Mouse (Mus musculus) neural tube, embryonic 11.5 days (tissue): Measurements from ENCODE around the gene Wbp11. TPM values are rescaled to one million over a fixed set of nuclear protein-coding genes. Genes with fewer than 3 reads are reported as not detected.

Experiments
- ATAC-seq: fragments of 200-750 bp; cut with Nextera tagmentation; 2 replicates; pipeline ENCODE4 v1.8.0; 2017; ENCODE audit warnings: moderate number of reproducible peaks, mild to moderate bottlenecking, moderate TSS enrichment, moderate library complexity; ENCODE audit not compliant: insufficient read depth, low FRiP score, low TSS enrichment
- DNase-seq: peaks from one replicate; pipeline ENCODE4 v3.0.0-alpha.2; 2015; ENCODE audit warnings: low spot score
- H3K27ac ChIP-seq: fragments of 300-500 bp; sonication (generic); 2 replicates; pipeline ENCODE4 v1.5.1; 2014; ENCODE audit warnings: low read depth, mild to moderate bottlenecking, low read length
- H3K27me3 ChIP-seq: fragments of 300-500 bp; sonication (generic); 2 replicates; pipeline ENCODE4 v1.6.1; 2014; ENCODE audit warnings: mild to moderate bottlenecking, low read length, mixed read lengths; ENCODE audit not compliant: control insufficient read depth, insufficient read depth
- H3K36me3 ChIP-seq: fragments of 300-500 bp; sonication (generic); 2 replicates; pipeline ENCODE4 v1.6.1; 2014; ENCODE audit warnings: mild to moderate bottlenecking, low read length, moderate library complexity, mixed read lengths; ENCODE audit not compliant: control insufficient read depth, insufficient read depth
- H3K4me1 ChIP-seq: fragments of 300-500 bp; sonication (generic); 2 replicates; pipeline ENCODE4 v1.6.1; 2014; ENCODE audit warnings: low read length, mixed read lengths; ENCODE audit not compliant: control insufficient read depth, insufficient read depth
- H3K4me2 ChIP-seq: fragments of 300-500 bp; sonication (generic); 2 replicates; pipeline ENCODE4 v1.6.1; 2014; ENCODE audit warnings: low read depth, mild to moderate bottlenecking, moderate library complexity
- H3K4me3 ChIP-seq: fragments of 300-500 bp; sonication (generic); 2 replicates; pipeline ENCODE4 v1.5.1; 2014; ENCODE audit warnings: low read depth, low read length
- H3K9ac ChIP-seq: fragments of 300-500 bp; sonication (generic); 2 replicates; pipeline ENCODE4 v1.6.1; 2014; ENCODE audit warnings: mild to moderate bottlenecking, low read length
- H3K9me3 ChIP-seq: fragments of 300-500 bp; sonication (generic); 2 replicates; pipeline ENCODE4 v1.6.1; 2016; ENCODE audit warnings: low read length; ENCODE audit not compliant: control insufficient read depth
- WGBS: fragments of 180-500 bp; shearing (Covaris S2); extraction: QIAGEN DNeasy Blood & Tissue Kit; methylation state at CpG from one replicate; pipeline ENCODE4 v1.1.7; 2014; 5-methylcytosine and 5-hydroxymethylcytosine counted together
- polyA plus RNA-seq: library from polyadenylated mRNA; unstranded; fragments of >200 nt; fragmentation: Nextera tagmentation; extraction: Ambion mirVana; gene quantifications from 2 replicates; pipeline ENCODE4 v1.2.1, GENCODE M21; 2014

Wbp11 gene
- polyA plus RNA-seq, 1 experiment from 2014 or later: 150 TPM

DNA sequence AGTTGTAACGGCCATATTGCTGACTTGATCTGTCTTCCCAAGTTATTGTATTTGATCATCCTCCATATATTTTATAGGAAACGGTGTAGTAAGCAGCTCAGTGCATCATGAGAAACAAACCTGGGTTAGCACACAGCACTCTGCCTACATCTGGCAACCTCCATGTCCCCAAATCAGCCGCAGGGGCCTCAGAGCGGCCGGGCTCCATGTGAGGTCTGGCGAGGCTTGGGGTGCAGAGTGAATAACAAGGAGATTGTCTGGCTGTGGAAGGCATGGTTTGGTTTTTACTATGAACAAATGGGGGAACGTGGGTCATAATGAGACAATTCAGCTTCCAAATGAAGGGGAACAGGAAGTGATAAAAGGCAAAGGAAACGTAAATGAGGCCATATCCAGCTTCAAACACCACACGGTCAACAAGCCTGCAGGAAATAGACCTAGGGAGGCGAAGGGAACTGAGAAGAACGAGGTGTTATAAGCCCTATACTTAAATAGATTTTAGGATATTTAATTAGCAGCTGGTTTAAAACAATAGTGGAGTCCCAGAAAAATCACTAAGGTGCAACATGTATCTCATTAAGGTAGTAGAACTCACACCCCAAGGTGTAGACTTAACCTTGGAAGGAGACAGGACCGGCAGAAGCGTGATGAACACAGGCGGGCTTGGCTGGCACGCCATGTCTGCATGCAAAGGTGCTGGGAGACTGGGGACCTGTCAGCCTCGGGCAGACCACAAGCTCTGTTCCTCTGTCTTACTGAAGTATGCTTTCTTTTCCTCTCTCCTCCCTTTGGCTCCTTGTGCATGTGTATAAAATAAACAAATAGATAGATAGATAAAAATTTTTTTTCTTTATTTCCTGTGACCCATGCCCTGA is 34.9 kb downstream of the Wbp11 start:
- H3K9ac ChIP-seq: no peak overlapping the region
- DNase-seq (no peak), ATAC-seq (no peak)
- H3K4me2 ChIP-seq: peak overlapping the region; percentile 63
- no peaks in the 10 kb centered on the region for H3K27me3 ChIP-seq
- no peak overlapping the region for H3K27ac ChIP-seq
- H3K4me3 ChIP-seq: 0 out of 2 replicates have a peak overlapping the region, but pooled peaks have one; percentile 29
- WGBS: 22% methylated on average over 16 of the region's 16 CpGs
- no peaks in the 10 kb centered on the region for H3K36me3 ChIP-seq
- H3K9me3 ChIP-seq: no peaks in the 10 kb centered on the region
- no peaks in the 10 kb centered on the region for H3K4me1 ChIP-seq

DNA sequence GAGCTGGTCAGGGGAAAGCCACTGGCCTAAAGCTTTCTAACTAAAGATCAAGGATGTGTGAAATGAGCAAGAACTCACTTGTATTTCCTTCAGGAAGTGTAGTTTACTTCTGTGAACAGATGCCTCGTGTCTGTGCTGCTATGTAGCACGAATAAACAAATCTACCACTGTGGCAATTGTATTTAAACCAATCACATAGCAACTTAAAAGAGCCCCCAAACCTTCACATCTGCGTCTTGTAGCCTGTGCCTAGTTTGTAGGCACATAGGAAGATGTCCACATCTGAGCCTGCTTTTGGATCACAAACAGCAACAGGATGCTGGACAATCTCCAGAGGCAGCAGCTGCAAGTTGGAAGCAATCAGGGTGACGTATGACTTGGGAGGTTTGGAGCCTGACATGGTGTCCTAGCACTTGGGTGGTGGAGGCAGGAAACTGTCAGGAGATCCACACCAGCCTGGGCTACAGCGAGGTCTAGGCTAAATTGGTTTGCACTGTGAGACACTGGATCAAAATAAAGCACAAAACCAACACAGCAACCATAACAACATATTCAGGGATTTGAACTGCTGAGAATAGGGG is 38.6 kb downstream of the Wbp11 start:
- ATAC-seq: no peak
- whole genome bisulfite sequencing: 90% methylated on average over 5 of the region's 5 CpGs
- H3K4me3 ChIP-seq: no peak overlapping the region

DNA sequence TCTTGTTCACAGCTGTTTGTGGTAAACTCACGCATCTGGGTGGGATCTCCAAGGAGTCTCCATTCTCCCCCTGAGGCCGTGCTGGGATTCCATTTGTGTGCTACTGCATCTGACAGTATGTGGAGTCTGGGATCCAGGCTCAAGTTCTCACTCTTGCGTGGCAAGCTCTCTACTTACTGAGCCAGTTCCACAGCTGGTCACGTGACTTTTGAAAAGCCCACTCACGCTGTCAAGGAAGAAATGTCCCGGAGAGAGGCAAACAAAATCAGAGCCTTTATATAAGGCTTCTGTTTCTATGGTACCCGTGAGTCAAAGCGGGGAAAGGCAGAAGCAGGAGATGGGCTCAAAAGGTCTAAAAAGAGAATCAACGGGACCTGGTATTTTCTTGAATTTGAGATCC is 45.3 kb downstream of the Wbp11 start:
- Histone ChIP-seq H3K27me3 (no peaks in the 10 kb centered on the region), H3K4me2 (no peak overlapping the region), H3K4me3 (no peak overlapping the region), H3K9ac (no peak overlapping the region), H3K4me1 (no peaks in the 10 kb centered on the region), H3K27ac (no peak overlapping the region), H3K36me3 (no peaks in the 10 kb centered on the region), H3K9me3 (no peaks in the 10 kb centered on the region)
- WGBS: 84% methylated on average over 9 of the region's 9 CpGs
- ATAC-seq (no peak), DNase-seq (no peak)

More for the DNA sequence above, 38.6 kb downstream of the Wbp11 start:
- no peak overlapping the region for H3K4me2 ChIP-seq
- no peaks in the 10 kb centered on the region for H3K27me3 ChIP-seq
- H3K9me3 ChIP-seq: no peaks in the 10 kb centered on the region
- no peaks in the 10 kb centered on the region for H3K4me1 ChIP-seq
- DNase-seq: no peak
- H3K36me3 ChIP-seq: no peaks in the 10 kb centered on the region
- H3K9ac ChIP-seq: no peak overlapping the region
- H3K27ac ChIP-seq: no peak overlapping the region

DNA sequence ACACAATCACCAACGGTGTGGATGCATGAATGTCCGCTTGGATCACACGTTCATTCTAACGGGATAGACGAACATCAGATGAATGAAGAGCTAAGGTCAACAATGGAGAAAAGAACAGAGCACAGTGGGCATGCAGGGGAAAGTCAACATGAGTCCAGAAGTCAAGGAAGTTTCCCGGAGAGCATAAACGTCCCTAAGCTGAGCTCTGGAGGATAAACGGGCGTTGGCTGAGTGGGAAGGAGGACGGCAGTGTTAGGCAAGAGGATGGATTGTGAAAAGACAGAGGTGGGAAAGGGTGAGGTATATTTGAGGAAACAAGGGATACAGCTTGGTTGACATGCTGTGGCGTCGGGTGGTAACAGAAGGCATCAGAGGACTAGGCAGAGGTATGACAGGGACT is 45.9 kb downstream of the Wbp11 start:
- Histone ChIP-seq H3K27me3 (no peaks in the 10 kb centered on the region), H3K9me3 (no peaks in the 10 kb centered on the region), H3K36me3 (no peaks in the 10 kb centered on the region), H3K4me2 (no peak overlapping the region), H3K4me1 (no peaks in the 10 kb centered on the region), H3K4me3 (no peak overlapping the region), H3K27ac (no peak overlapping the region), H3K9ac (no peak overlapping the region)
- 85% methylated on average over 12 of the region's 12 CpGs for whole genome bisulfite sequencing
- ATAC-seq: no peak
- no peak for DNase-seq

DNA sequence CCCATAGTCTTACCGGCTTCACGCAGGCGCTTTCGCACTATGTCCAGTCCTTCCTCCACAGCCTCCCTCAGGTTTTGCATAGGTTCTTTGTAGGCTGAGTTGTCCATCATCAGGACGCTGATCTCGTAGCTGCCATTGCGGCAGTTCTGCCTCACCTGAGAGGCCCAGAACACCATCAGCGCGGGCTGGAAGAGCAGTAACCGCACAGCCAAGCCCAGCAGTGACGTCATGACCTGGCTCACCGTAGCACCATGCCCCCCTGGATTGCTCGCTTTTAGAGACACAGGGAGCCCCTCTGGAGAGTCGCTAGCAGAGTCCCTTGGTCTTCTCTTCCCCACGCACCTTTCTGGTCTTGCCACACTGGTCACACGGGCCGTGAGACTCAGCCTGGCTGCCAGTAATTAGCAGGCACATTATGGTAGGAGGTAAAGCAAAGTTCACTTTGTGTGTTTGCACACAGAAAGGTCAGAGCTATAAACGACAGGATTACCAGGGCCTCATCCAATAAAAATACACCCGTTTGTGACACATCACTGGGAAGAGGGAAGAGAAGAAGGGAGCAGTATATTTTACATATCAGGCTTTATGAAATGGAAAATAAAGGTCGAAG is 46.6 kb downstream of the Wbp11 start, which contains the start of gene Gucy2c:
Gene Gucy2c, minus strand, starts transcription at position 389 of the 610 bp plus-strand sequence.
- Histone ChIP-seq H3K27me3 (no peaks in the 10 kb centered on the region), H3K4me3 (no peak within 1 kb of the TSS), H3K9ac (no peak within 1 kb of the TSS), H3K27ac (no peak within 1 kb of the TSS), H3K4me1 (no peaks in the 10 kb centered on the region), H3K4me2 (no peak within 1 kb of the TSS), H3K9me3 (no peaks in the 10 kb centered on the region), H3K36me3 (no peaks in the 10 kb centered on the region)
- ATAC-seq (no peak), DNase-seq (no peak)
- WGBS: 81% methylated on average over 20 of the region's 20 CpGs

DNA sequence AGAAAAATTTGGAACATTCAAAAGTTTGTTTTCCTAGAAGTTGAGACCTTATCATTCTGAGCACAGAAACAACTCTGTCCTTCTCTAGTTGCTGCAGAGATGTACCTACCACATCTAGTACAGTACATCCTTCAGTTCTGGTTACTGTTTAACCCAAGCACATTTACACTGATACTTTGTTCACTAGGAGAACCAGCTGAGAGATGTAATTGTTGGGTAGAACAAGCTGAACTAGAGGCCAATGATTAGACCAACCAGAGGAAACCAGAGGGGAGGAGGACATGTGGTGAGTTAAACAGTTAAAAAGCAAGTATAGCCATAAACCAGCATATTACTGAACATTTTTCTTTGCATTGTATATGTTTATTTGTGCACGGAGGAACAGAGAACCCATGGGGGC is 51.6 kb downstream of the Wbp11 start:
- no peak overlapping the region for H3K4me2 ChIP-seq
- DNase-seq: no peak
- H3K27ac ChIP-seq: no peak overlapping the region
- no peaks in the 10 kb centered on the region for H3K36me3 ChIP-seq
- H3K9me3 ChIP-seq: no peaks in the 10 kb centered on the region
- no peak for ATAC-seq
- no peaks in the 10 kb centered on the region for H3K4me1 ChIP-seq
- no peaks in the 10 kb centered on the region for H3K27me3 ChIP-seq
- H3K4me3 ChIP-seq: no peak overlapping the region
- H3K9ac ChIP-seq: no peak overlapping the region
- 84% methylated on average over 1 of the region's 1 CpGs for WGBS

DNA sequence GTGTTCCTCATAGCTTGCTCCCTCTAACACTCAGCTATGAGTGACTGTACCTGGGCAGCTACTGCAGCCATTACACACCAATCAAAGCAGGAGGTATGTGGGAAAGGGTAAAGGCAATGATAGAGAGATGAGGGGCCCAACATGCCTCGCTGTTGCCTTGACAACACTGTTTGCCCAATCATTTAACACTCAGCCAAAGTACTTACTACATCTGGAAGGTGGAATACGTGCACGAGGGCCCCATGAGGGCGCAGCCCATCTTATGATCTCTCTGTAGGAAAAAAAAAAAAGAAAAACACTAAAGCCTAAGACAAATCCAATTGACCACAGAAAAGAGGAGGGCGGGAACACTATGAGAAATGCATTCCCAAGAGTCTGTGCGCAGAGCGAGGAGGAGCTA is 58.2 kb downstream of the Wbp11 start:
- ATAC-seq (no peak), DNase-seq (no peak)
- Histone ChIP-seq H3K27me3 (no peaks in the 10 kb centered on the region), H3K4me2 (no peak overlapping the region), H3K27ac (no peak overlapping the region), H3K4me1 (no peaks in the 10 kb centered on the region), H3K4me3 (no peak overlapping the region), H3K9me3 (no peaks in the 10 kb centered on the region), H3K36me3 (no peaks in the 10 kb centered on the region), H3K9ac (no peak overlapping the region)
- 84% methylated on average over 7 of the region's 7 CpGs for WGBS

DNA sequence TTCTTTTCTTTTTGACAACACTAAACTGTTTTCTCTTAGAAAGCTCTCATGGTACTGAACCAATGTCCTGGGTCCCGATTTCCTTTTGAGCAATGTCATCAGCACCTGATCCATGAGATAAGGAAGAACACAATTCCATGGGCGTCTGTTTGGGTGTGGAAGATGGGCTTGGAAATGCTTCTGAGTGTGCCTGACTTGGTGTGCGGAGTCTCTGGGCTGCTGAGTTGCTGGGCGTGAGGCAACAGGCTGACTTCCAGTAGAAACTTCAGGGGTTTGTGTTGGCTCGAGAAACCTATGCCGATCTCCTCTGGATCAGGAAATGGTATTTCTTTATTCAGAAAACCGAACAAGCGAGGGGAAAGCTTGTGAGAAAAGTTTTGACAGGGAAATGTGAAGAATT is 58.9 kb downstream of the Wbp11 start:
- Histone ChIP-seq H3K9me3 (no peaks in the 10 kb centered on the region), H3K9ac (no peak overlapping the region), H3K27ac (no peak overlapping the region), H3K4me3 (no peak overlapping the region), H3K36me3 (no peaks in the 10 kb centered on the region), H3K4me2 (no peak overlapping the region), H3K27me3 (no peaks in the 10 kb centered on the region), H3K4me1 (no peaks in the 10 kb centered on the region)
- ATAC-seq: no peak
- WGBS: 92% methylated on average over 8 of the region's 8 CpGs
- no peak for DNase-seq
